Mouse (Mus musculus) thymus, postnatal 25 days (tissue): ENCODE measurements around the gene Nfe2.

Source experiments
- DNase-seq: peaks from one replicate; pipeline ENCODE4 v3.0.0; 2022

Gene Nfe2

DNA sequence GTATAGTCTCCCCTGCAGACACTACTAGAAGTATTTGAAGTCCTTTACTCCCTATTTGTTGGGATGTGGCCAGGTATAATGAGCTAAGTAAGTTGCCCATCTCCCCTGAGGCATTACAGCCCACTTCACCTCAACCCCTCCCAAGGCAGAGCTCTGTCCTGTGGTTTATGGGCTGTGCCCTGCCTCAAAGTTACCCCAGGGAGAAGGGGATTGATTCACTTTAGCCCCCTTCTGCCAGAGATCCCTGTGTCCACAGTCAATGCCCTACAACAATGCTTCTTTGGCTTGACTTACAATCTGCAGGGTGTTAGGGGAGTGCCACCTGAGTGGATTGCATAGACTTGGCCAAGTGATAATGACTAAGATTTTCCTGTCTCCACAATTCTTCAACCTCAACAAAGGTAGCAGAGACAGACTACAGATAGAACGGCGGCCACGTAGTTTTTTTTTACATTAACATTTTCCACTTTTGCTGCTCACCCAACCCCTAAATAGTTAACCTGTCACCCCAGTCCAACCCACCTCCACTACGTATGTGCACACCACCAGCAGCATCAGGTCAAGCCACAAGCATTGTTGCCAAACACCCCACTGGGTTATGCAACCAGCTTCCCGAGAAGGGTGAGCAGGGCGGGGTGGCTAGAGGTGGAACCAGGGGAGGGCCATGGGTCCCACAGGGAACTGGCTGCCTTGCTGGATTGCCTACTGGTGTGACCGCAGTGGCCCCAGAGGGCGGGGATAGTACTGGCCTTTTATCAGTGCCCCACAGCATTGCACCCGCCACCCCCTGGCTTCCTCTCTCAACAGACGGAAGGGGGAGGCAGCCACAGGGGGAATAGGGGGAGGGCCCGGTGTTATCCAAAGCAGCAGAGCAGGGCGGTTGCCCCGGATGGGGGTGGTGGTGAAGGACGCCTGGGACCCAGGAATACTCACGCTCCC, at the start of gene Nfe2:
Gene Nfe2 (minus strand): TSS at position 614 of the 939 bp plus-strand sequence.
- peak; percentile 76 for DNase-seq

DNA sequence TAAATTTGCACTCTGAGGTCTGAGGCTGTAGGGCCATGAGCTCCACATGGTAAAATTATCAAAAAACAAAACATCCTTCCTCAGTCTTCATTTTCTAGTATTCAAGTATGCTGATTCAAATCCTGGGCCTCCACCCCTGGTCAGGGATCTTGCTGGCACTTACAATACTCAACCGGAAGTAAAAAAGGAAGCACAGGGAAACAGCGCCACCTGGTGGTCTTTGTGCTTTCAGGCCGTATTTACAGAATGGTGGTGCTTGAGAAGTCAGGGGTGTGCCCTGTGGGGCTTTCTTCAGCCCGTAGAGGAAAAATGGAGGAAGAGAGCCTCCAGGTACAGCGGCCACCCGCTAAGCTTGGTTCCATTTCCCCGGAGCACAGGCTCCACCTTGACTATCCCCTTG, 48.9 kb upstream of the Nfe2 start:
- DNase-seq, result peak; percentile 92

DNA sequence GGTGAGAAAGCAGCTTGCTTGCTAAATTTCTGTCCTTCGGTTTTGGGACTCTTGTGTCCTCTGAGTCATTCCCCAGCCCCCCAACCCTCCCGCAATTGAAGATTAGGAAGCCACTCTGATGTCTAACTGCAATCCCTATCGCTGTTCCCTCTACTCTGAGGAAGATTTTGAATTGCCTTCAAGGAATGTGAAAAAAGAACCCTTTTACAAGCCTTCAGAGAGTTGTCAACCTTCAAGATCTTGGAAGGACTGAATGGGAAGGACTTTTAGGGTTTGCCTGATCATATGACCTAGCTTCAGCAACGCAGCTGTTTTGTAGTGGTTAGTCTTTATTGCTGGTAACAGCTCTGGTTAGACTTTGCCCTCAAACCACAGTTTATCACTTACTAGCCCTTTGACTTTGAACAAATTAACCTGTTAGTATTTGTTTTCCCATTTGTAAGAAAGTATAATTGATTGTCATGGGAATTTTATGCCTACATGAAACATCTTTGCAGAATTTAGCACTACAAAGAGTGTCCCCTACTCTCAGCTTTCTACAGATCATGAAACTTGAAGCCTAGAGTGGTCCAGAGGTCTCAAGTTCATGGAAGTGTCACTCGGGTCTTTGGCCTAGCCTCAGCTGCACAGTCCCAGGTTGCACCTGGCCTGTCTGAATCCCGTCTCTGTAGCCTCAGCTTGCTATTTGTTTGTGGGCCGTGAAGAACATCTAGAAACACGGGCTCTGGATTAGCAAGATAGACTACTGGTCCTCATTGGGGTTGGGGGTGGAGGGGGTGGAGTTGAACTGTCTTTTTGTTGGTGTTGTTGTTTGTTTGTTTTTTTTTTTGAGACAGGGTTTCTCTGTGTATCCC, 47.8 kb upstream of the Nfe2 start:
- no peak for DNase-seq

DNA sequence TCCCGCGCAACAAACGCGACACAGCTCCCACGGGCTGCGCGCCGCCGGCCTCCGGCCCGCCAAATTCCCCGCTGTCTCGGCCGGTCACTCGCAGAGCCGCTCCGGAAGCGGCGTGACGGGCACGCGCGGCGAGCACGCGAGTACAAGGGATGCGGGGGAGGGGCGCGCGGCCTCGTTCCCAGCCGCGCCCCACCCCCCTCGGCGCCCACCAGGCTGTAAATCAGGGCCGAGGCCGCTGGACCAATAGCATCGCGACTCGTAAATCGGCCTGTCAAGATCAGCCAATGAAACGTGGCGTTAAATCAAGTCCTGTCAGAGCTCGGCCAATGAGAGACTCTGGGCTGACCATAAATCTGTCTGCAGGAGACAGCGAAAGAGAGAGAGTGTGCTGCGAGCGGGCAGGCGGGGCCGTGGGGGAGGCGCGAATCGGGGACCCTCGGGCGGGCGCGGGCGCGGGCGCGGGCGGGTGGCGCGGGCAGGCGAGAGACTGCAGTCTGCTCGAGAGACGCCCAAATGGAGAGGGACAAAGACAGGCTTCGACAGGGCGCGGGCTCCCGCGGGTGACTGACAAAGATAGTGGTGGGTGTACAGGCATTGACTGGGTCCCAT, 47.0 kb upstream of the Nfe2 start:
- peak; percentile 85 for DNase-seq

DNA sequence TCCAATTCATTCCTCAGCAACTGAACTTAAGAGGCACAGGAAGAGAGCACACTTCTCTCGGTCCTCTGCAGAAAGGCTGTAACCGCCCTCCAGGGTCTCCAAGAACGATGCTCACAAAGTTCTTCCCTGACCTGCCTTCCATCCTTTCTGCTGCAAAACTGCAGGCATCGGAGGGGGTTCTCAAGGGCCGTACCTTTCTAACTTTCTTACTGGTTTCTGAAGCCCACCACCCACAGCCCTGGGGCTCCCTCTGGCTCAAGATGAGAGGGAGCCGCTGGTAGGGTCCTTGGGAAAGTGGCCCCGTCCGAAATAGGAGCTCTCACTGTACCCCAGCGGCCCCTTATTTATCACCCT, 46.4 kb upstream of the Nfe2 start:
- no peak for DNase-seq

DNA sequence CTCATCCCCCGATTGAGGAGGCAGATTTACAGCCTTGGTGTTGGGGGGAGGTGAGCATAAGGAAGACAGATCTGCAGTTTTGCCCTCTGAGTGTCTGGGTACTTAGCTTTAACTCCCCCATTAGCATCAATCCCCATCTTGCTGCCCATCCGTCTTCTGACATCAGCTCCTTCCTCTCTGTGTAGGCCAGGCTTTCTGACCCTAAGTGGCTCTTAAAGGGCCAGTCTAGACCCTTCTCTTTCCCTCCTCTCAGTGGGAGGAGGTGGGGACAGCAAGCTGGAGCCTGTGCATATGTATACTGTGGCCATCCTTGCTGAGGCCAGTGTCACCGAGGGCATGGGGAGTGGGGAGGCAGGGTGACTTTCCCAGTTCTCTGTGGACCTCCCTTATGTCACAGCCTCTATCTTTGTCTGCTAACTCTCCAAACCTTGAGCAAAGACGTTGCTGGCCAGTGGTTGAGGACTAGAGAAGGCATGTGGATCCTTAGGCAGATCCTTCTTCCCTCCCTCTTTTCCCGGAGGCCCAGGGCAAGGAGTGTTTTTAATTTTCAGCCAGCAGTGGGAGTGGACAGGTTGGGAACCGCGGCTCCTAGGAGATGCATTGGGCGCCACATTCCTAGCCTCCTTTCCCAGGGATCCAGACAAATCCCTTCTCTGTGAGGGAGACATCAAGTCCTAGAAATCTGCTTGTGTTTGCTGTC, 45.9 kb upstream of the Nfe2 start:
- no peak for DNase-seq

DNA sequence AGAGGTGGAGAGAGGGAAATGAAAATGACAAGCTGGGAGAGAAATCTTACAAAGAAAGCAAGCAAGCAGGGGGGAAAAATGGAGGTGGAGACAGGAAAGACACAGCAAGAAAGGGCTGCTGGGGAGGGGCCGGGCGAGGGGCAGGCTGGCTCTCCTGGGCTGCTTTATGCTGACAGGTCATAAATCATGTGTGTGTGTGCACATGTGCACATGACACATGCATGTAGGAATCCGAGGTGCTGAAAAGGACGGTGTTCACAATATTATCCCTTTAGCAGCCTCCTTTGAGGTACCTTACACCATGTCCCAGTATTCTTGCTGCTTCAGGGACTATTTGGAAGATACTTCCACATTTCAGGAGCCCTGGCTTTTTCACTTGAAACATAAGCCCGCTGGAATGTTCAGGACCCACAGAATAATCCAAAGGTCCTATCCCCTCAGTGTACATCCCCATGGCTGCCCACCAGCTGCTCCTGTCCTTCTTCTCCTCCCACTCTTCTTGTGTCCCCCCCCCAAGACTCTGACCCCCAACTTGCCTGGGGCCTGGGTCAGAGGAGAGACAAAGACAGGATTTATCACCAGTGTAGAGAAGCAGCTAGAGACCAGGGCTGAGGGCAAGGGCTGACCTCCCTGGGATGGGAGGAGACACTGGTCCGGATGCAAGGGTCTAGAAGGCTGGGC, 44.3 kb upstream of the Nfe2 start:
- no peak for DNase-seq

DNA sequence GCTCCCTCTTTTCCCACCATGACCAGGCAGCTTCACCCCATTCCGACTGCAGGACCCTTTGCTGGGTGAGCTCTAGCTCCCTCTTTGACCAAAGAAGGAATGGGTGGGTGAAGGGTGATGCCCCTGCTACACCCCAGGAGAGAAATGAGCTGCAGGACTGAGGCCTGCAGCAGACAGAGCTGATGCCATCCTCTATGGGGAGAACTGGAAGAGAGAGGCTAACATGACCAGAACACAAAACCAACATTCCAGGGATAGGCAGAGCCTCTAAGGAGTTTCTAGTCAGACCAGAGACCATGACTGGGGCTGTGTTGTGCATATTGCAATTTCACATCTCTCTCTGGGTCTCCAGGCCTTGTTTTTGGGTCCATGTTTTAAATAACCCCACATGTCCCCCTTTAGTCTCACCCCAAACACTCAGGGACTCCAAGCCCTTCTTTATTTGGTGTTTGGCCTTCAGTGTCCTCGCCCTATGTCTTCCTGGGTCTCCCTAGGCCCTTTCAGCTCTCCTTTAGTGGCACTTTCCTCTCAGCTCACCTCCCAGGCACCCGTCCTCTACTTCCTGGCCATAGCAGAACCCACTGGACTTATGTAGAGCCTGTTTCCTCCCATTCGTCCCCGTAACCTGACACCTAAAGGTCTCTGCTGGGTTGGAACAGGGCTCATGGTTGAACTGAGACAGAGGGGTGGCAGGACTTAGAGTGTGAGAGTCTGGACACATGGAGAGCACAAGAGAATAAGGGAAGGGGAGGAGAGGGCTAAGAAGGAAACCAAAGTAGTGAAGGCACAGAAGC, 43.5 kb upstream of the Nfe2 start:
- DNase-seq, result no peak

DNA sequence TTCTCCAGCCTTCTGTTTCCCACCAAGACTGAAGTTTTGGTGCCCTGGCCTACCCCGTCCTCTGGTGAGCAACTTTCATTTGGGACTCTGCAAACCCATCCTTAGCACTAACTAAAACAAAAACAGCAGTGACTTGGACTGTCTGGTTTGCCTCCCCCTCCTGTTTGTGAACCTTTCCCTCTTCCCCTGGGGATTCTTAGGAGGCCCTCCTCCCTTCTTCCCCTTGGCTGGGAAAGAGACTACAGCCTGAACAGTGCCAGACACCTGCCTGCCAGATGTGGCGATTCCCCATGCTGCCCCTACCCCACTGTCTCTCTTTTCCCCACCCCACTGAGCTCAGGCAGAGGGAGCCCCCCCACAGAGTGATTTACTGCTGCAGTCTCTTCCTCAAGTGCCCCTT, 42.8 kb upstream of the Nfe2 start:
- DNase-seq, result no peak

DNA sequence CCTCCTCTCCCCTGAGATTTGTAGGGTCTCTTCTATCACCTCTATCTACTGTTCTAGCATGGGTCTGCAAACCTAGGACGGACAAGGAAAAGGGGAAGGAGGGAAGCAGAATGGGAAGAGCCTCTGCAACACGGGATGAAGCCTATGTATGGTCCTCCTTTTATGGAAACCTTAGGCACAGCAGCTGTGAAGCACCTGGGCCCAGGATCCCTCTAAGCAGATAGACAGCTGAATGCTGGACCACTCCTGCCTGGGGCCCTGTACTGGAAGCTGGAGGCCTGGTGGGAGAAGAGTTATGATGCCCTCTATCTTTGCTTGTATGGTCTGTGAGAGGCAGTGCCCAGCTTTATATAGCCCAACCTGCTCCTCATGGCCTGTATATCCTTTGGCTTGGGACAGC, 42.4 kb upstream of the Nfe2 start:
- DNase-seq, result no peak

DNA sequence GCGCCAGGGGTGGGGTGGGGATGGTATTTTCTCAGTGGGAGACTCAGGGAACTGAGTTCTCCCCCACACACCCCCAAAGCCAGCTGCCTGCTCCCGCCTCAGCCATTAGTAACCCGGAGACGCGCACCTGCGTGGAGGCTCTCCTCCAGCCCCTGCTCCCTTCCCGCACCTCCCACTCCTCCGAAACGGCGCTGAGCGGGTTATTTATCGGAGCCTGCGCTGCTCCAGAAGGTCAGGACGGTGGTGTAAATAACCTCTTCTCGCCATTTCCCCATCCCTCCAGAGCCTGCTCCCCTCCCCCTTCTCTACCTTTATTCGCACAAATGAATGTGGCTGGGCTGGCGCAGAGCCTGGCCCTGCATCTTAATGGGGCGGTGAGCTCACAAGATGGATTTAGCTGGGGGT, 41.9 kb upstream of the Nfe2 start:
- no peak for DNase-seq

DNA sequence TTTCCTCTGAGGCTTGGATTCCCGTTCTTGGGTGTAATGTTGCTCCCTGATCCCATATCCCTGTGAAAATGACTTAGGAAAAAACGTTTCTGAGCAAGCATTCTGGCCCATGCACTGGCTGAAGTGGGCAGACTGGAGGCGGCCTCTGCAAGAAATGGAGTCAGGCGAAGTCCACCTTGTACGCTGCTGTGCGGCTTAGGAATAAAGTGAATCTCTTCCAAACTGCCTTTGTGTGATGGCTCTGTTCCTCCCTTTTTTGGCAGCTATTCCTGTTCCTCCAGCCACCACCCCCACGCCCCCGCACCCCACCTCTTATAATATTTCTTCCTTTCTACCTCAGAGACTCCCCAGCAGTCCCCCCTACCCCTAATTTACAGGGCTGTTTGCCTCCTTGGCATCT, 41.4 kb upstream of the Nfe2 start:
- DNase-seq, result no peak

DNA sequence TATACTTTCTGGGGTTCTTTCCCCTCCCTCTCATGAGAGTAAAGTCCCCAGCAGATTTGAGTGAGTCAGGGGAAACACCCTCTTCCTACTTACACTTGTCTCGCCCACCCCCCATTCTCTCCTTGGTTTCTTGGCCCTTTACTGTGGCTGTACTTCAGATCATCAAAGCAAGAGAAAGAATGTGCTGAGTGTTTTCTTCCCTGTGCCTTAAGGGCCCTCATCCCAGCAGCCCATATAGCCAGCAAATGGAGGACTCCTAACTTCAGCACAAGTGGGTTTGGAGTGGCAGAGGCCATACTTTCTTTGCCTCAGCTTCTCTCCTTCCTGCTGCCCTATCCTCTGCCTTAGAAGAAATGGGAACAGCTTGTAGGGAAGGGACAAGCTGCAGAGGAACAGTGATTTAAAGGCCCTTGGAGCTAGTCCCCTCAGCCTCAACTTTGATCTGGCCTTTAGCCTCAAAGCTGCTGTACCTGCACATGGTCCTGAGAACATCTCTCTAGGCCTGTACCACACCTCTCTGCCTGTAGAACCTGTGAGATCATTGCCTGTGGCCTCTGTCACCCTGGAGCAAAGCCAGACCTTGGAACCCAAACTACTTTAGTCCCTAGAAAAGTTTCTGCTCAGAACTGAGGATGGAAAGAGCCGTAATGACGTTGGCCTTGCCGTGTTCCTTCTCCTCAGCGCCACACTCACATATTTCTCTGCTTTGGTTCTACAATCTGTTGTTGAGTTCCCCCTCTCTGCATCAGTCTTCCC, 40.8 kb upstream of the Nfe2 start:
- no peak for DNase-seq

DNA sequence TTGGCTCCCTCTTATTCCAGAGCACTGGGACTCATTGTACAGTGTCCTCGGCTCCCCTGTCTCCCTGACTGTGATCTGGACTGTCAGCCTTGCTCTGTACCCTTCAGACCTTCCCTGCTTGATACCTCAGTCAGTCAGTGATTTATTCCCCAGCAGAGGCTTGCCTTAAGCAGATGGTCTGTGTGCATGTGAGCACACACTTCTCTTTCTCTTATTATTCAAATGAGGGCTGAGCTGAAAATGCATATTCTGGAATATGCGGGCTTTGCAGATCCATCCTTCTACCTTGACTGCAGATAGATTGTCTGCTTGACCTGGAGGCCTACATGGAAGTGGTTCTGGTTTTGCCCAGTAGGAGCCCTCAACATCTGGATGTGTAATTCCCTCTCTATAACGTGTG, 39.8 kb upstream of the Nfe2 start:
- DNase-seq, result no peak

DNA sequence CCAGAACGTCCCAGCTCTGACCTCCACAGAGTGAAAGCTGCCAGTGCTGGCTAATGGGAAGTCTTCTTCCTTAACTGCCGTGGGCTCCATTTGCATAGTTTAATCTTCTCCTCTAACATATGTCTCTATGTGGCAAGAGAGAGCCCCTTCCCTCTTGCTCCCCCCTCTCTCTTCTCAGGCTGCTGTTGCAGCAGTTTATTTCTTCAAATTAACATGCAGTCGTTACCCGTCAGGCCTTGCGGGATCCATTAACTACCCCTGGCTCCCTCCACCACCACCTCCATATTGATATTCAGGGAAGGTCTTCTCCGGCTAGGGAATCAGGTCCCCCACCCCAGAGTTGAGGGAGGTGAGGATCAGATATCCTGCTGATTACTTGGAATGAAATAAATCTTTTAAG, 39.1 kb upstream of the Nfe2 start:
- DNase-seq, result no peak

DNA sequence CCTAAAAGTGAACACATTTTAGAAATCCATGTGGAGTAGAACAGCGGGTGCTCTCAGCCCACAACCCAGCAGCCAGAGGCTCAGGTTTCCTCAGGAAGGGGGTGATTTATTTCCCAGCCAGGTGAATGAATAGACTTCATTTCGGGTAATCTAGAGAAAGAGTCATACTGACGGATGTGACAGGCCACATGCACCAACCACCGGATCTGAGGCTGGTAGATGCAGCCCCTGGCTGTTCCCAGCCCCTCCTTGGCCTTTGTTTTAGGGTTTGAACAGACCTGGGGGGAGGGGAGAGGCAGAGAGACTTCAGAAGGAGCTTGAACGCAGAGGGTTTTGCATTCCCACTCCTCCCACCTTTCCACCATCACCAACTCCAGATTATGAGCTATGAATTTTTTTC, 37.6 kb upstream of the Nfe2 start:
- peak; percentile 19 for DNase-seq

DNA sequence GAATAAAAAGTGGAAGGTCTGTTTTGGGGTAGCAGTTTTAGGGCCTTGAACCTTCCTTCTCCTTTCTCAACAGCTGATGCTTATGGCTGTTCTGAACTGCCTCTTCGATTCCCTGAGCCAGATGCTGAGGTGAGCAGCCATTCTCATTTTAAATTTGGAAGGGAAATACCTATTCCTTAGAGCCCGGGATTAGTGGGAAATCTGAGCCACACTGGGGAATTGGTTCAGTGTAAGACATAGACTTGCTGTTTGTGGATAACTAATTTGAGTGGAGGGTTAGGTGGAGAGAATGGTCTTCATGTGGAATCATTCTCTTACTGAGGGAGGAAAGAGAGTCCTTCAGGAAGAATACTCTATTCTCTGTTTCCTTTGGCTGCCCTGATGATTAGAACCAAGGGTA, 36.4 kb upstream of the Nfe2 start:
- no peak for DNase-seq

DNA sequence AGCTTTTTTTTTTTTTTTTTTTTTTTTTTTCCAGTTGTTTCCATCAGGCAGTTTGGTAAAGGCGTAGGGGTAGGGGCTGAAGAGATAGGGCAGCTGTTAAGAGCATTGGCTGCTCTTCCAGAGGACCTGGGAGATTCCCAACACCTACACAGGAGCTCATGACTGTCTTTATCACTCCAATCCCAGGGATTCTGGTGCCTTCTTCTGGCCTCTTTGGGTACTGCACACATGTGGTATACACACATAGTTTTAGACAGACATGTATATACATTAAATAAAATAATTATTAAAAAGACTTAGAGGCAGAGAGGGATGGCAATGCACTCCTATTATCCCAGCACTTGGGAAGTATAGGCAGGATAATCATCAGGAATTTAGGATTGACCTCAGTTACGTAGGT, 35.2 kb upstream of the Nfe2 start:
- DNase-seq, result no peak

DNA sequence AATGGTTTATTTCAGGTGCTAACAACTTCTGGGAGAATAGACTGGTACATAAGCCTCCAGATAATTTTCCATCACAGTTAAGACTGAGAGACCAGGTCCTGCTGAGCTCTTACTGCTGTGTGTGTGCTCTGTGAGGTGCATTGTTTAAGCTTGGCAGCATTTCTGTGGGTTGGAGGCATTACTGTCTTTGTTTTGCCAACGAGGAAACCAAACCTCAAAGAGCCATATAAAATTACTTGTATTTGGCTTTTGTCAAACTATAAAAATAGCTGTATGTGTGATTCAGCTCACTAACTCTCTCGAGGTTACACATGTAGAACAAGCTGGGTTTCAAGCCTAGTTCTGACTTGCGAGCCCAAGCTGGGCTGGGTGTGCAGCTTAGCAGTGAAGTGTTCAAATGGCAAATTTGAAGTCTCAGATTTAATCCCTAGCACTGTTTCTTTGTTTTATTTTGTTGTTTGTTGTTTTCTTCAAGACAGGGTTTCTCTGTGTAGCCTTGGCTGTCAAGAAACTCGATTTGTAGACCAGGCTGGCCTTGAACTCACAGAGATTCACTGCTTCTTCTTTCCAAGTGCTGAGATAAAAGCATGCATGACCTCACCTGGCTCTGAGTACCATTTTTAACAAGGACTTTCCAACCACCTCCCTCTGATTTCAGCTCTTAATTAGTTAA, 34.6 kb upstream of the Nfe2 start:
- no peak for DNase-seq

DNA sequence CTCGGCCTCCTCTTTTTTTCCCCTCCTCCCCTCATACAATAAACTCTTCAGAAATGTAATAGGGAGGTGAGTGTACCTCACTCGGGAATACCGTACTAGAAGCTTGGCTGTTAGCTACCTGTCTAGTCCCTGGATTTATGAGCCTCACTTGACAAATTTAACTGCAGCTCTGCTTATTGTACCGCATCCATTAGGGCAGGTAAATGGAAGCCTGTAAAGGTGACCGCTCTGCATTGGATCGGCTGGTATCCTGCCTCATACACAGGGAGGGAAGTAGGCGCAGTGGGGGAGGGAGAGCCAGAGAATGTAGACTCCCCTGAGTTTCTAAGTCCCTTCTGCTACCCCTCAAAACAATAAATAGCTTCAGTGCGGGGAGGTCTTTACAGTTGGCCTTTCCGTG, 32.6 kb upstream of the Nfe2 start:
- no peak for DNase-seq
